Mouse (Mus musculus): ENCODE data around the gene Gpr88. TPM values are rescaled to one million over a fixed set of nuclear protein-coding genes. Genes with fewer than 3 reads are reported as not detected.

The Gpr88 gene
- polyA plus RNA-seq, 1 experiment, result 0.20 TPM

DNA sequence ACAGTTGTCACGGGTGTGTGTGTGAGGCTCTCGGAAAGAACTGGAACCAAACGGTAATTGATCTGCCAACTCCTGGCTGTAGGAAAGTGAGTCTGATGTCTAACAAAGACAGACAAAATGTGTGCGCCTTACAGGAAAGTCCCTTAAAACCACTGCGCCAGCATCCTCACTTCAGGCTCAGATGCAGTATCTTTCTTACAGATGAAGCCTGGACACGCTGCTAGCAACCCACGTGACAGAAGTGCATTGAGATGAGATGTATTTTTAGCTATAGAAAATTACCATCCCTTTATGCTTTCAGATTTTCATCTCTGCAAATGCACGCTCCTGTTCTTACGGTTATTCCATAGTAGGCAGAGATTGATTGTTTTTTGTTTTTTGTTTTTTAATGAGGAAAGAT lies 10.6 kb downstream of the Gpr88 start:
- no peaks in the 10 kb centered on the region for H3K27me3 ChIP-seq (ENCODE audit: control insufficient read depth, insufficient read depth, low read length)
- no peak overlapping the region for H3K4me3 ChIP-seq (ENCODE audit: control insufficient read depth, low read depth, low read length)
- no peak for TF ChIP-seq CTCF (IDR thresholded peaks at IDR 0.05; ENCODE audit: control insufficient read depth, insufficient read depth, insufficient replicate concordance, low read depth, low read length)
- no peak for TF ChIP-seq POLR2A (IDR thresholded peaks at IDR 0.05; ENCODE audit: control insufficient read depth, low read depth, low read length)
- no peak overlapping the region for H3K27ac ChIP-seq (ENCODE audit: control insufficient read depth, insufficient read depth, low read depth, low read length)
- no peaks in the 10 kb centered on the region for H3K36me3 ChIP-seq (ENCODE audit: control insufficient read depth, insufficient read depth, low read length)
- no peaks in the 10 kb centered on the region for H3K4me1 ChIP-seq (ENCODE audit: control insufficient read depth, insufficient read depth, low read length)

DNA sequence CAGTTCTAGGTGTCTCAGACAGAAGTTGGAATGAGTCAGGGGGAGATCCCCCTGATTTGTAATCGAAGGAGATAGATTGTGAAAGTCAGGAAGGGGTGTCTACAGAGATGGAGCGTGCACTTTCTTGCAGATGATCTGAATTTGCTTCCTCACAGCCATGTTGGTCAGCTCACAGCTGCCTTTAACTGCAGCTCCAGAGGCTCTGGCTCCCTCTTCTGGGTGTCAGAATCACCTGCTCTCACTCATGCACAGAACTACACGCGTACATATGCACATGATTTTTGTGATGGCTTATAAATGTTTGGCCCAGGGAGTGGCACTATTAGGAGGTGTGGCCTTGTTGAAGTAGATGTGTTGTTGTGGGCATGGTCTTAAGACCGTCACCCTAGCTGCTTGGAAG lies 15.8 kb downstream of the Gpr88 start:
- TF ChIP-seq POLR2A (IDR thresholded peaks at IDR 0.05; ENCODE audit: control insufficient read depth, low read depth, low read length) (no peak), CTCF (IDR thresholded peaks at IDR 0.05; ENCODE audit: control insufficient read depth, insufficient read depth, insufficient replicate concordance, low read depth, low read length) (no peak)
- no peaks in the 10 kb centered on the region for H3K27me3 ChIP-seq (ENCODE audit: control insufficient read depth, insufficient read depth, low read length)
- H3K4me1 ChIP-seq (ENCODE audit: control insufficient read depth, insufficient read depth, low read length), result no peaks in the 10 kb centered on the region
- no peaks in the 10 kb centered on the region for H3K36me3 ChIP-seq (ENCODE audit: control insufficient read depth, insufficient read depth, low read length)
- H3K27ac ChIP-seq (ENCODE audit: control insufficient read depth, insufficient read depth, low read depth, low read length), result no peak overlapping the region
- no peak overlapping the region for H3K4me3 ChIP-seq (ENCODE audit: control insufficient read depth, low read depth, low read length)

DNA sequence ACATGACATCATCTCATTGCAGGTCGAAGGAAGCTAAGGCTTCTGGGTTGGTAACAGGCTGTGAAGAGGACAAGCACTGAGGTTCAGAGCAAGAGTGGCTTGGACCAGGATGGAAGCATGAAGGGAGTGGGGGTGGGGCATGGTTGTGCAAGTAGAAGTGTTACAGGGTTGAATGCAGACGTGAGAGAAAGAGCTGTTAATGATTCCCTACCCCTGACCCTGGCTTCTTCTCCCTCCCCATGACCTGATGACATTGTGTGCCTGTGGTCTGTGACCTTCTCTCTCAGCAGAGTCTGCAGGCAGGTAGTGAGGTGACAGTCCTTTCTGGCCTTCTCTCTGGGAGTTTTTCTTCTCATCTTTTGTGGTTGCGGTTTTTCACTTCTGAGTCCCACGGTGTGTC lies 16.4 kb downstream of the Gpr88 start:
- no peak overlapping the region for H3K27ac ChIP-seq (ENCODE audit: control insufficient read depth, insufficient read depth, low read depth, low read length)
- no peak for TF ChIP-seq CTCF (IDR thresholded peaks at IDR 0.05; ENCODE audit: control insufficient read depth, insufficient read depth, insufficient replicate concordance, low read depth, low read length)
- no peak for TF ChIP-seq POLR2A (IDR thresholded peaks at IDR 0.05; ENCODE audit: control insufficient read depth, low read depth, low read length)

DNA sequence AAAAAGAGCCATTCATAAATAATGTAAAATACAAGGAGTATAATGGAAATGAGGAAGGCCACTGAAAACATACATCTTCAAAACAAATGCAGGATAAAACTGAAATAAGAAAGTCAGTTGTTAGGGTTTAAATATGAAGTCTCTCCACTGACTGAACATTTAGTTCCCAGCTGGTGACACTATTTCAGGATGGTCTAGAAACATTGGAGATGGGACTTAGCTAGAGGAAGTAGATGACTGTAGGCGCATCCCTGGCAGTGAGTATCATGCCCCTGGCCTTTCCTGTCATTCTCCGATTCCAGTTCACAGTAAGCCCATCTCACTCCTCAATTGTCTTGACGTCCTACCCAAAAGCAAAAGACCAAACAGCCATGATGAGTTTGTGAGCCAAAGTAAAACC lies 19.8 kb downstream of the Gpr88 start:
- Histone ChIP-seq H3K27me3 (ENCODE audit: control insufficient read depth, insufficient read depth, low read length) (no peaks in the 10 kb centered on the region), H3K4me3 (ENCODE audit: control insufficient read depth, low read depth, low read length) (no peak overlapping the region), H3K4me1 (ENCODE audit: control insufficient read depth, insufficient read depth, low read length) (no peaks in the 10 kb centered on the region), H3K36me3 (ENCODE audit: control insufficient read depth, insufficient read depth, low read length) (no peaks in the 10 kb centered on the region), H3K27ac (ENCODE audit: control insufficient read depth, insufficient read depth, low read depth, low read length) (no peak overlapping the region)
- TF ChIP-seq CTCF (IDR thresholded peaks at IDR 0.05; ENCODE audit: control insufficient read depth, insufficient read depth, insufficient replicate concordance, low read depth, low read length) (no peak), POLR2A (IDR thresholded peaks at IDR 0.05; ENCODE audit: control insufficient read depth, low read depth, low read length) (no peak)

More for the DNA sequence above, 16.4 kb downstream of the Gpr88 start:
- no peak overlapping the region for H3K4me3 ChIP-seq (ENCODE audit: control insufficient read depth, low read depth, low read length)
- no peaks in the 10 kb centered on the region for H3K27me3 ChIP-seq (ENCODE audit: control insufficient read depth, insufficient read depth, low read length)
- no peaks in the 10 kb centered on the region for H3K4me1 ChIP-seq (ENCODE audit: control insufficient read depth, insufficient read depth, low read length)
- no peaks in the 10 kb centered on the region for H3K36me3 ChIP-seq (ENCODE audit: control insufficient read depth, insufficient read depth, low read length)

DNA sequence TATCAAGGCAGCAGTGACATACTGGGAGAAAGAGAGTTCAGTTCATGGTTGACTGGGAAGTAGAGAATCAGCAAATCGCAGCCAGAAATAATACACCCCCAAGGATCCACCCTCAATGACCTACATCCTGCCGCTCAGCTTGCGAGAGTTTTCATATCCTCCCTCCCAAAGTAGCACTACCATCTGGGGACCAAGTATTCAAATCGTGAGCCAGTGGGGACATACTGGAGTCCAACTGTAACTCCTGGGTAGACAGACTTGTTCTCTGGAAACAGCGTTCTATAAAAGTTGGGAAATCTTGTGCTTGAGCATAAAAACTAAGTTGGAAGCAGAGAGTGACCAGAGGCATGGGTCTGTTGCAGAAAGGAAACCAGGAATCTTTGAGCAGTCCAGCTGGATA lies 20.5 kb downstream of the Gpr88 start:
- TF ChIP-seq POLR2A (IDR thresholded peaks at IDR 0.05; ENCODE audit: control insufficient read depth, low read depth, low read length) (no peak), CTCF (IDR thresholded peaks at IDR 0.05; ENCODE audit: control insufficient read depth, insufficient read depth, insufficient replicate concordance, low read depth, low read length) (no peak)
- Histone ChIP-seq H3K4me3 (ENCODE audit: control insufficient read depth, low read depth, low read length) (no peak overlapping the region), H3K36me3 (ENCODE audit: control insufficient read depth, insufficient read depth, low read length) (no peaks in the 10 kb centered on the region), H3K27ac (ENCODE audit: control insufficient read depth, insufficient read depth, low read depth, low read length) (no peak overlapping the region), H3K27me3 (ENCODE audit: control insufficient read depth, insufficient read depth, low read length) (no peaks in the 10 kb centered on the region), H3K4me1 (ENCODE audit: control insufficient read depth, insufficient read depth, low read length) (no peaks in the 10 kb centered on the region)

DNA sequence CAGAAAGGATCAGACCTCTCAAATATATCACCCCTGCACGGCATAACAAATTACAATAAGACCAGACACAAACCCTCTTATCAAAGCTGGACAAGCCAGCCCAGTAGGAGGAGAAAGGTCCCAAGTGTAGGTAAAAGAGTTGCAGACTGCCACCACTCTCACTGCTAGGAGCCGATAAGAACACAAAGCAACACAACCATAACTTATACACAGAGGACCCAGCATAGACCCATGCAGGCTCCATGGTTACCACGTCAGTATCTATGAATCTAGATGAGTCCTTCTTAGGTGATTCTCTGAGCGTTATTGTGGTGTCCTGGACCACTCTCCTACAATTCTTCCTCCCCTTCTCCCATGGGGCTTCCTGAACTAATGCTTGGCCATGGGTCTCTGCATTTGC lies 24.0 kb downstream of the Gpr88 start:
- H3K27ac ChIP-seq (ENCODE audit: control insufficient read depth, insufficient read depth, low read depth, low read length), result no peak overlapping the region
- no peaks in the 10 kb centered on the region for H3K36me3 ChIP-seq (ENCODE audit: control insufficient read depth, insufficient read depth, low read length)
- no peaks in the 10 kb centered on the region for H3K4me1 ChIP-seq (ENCODE audit: control insufficient read depth, insufficient read depth, low read length)
- TF ChIP-seq POLR2A (IDR thresholded peaks at IDR 0.05; ENCODE audit: control insufficient read depth, low read depth, low read length), result no peak
- TF ChIP-seq CTCF (IDR thresholded peaks at IDR 0.05; ENCODE audit: control insufficient read depth, insufficient read depth, insufficient replicate concordance, low read depth, low read length), result no peak
- no peak overlapping the region for H3K4me3 ChIP-seq (ENCODE audit: control insufficient read depth, low read depth, low read length)
- no peaks in the 10 kb centered on the region for H3K27me3 ChIP-seq (ENCODE audit: control insufficient read depth, insufficient read depth, low read length)

DNA sequence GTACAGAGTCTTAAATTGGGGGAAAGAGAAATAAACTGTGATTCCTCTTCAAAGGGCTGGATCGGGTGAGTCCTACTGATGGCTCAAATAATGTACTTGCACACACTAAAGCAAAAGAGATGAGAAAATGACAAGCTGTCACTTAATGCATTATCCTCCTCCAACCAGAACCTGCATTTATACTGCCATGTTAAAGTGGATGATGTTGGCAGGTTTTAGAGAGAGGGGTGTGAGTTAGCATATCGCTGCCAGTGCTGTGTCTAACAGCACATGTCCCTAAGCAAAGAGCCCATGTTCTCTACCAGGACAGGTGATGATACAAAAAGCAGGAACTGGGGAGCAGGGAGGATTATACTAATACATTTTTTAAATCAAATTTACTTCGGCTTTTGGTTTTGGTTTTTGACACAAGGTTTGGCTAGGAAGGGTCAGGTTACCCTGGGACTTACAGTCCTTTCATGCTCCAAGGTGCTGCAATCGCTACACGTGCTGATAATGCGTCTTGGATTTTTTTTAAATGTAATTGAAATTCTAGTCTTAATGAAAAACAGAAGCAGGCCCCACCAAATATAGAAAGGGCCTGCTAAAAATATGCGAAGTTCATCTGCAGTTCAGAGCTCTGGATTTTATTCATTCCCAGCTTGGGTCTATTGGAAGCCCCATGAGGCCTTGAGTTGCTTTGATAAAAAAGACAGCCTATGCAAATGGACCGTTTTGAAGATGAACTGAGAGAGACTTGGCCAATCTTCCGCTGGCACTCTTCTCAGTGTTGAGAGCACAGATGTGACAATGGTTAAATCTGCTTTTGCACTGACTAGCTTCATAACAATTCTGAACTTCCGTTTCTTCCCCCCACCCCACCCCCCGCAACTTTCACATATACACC lies 24.7 kb downstream of the Gpr88 start:
- Histone ChIP-seq H3K27ac (ENCODE audit: control insufficient read depth, insufficient read depth, low read depth, low read length) (no peak overlapping the region), H3K27me3 (ENCODE audit: control insufficient read depth, insufficient read depth, low read length) (no peaks in the 10 kb centered on the region), H3K36me3 (ENCODE audit: control insufficient read depth, insufficient read depth, low read length) (no peaks in the 10 kb centered on the region), H3K4me3 (ENCODE audit: control insufficient read depth, low read depth, low read length) (no peak overlapping the region), H3K4me1 (ENCODE audit: control insufficient read depth, insufficient read depth, low read length) (no peaks in the 10 kb centered on the region)
- TF ChIP-seq CTCF (IDR thresholded peaks at IDR 0.05; ENCODE audit: control insufficient read depth, insufficient read depth, insufficient replicate concordance, low read depth, low read length) (no peak), POLR2A (IDR thresholded peaks at IDR 0.05; ENCODE audit: control insufficient read depth, low read depth, low read length) (no peak)

Measured in testis, adult 2 months (tissue).